Mouse (Mus musculus): Measurements from ENCODE around the gene Shh.

The Shh gene

GRCm38 (mm10) chr5:28466760-28467306 is at the start of gene Shh:
Gene Shh (minus strand): TSS chr5:28467256.
- DNase-seq (ENCODE audit: low spot score), result no peak

GRCm38 (mm10) chr5:28500792-28501439 is 33.9 kb upstream of the Shh start:
- DNase-seq (ENCODE audit: low spot score), result peak; percentile 29

GRCm38 (mm10) chr5:28498846-28499245 is 31.8 kb upstream of the Shh start:
- DNase-seq (ENCODE audit: low spot score), result no peak

- no peak for DNase-seq (ENCODE audit: low spot score)
These were observed 28.9 kb upstream of the Shh start for GRCm38 (mm10) chr5:28495712-28496650.

GRCm38 (mm10) chr5:28493550-28493949 is 26.5 kb upstream of the Shh start:
- no peak for DNase-seq (ENCODE audit: low spot score)

- DNase-seq (ENCODE audit: low spot score), result no peak
These were observed 15.9 kb upstream of the Shh start for GRCm38 (mm10) chr5:28482991-28483390.

GRCm38 (mm10) chr5:28481730-28482129 is 14.7 kb upstream of the Shh start:
- no peak for DNase-seq (ENCODE audit: low spot score)

GRCm38 (mm10) chr5:28476389-28477379 is 9.6 kb upstream of the Shh start:
- DNase-seq (ENCODE audit: low spot score), result no peak

GRCm38 (mm10) chr5:28473556-28473955 is 6.5 kb upstream of the Shh start:
- DNase-seq (ENCODE audit: low spot score), result no peak

- peak; percentile 61 for DNase-seq (ENCODE audit: low spot score)
These were observed 2.6 kb upstream of the Shh start for GRCm38 (mm10) chr5:28469525-28470202.

GRCm38 (mm10) chr5:28466351-28466750 is 705 bp downstream of the Shh start:
- no peak for DNase-seq (ENCODE audit: low spot score)

GRCm38 (mm10) chr5:28465526-28465925 is 1.5 kb downstream of the Shh start:
- no peak for DNase-seq (ENCODE audit: low spot score)

GRCm38 (mm10) chr5:28465099-28465406 is 2.0 kb downstream of the Shh start:
- no peak for DNase-seq (ENCODE audit: low spot score)

GRCm38 (mm10) chr5:28464361-28465098 is 2.5 kb downstream of the Shh start:
- DNase-seq (ENCODE audit: low spot score), result no peak

GRCm38 (mm10) chr5:28463656-28464055 is 3.4 kb downstream of the Shh start:
- DNase-seq (ENCODE audit: low spot score), result no peak

- DNase-seq (ENCODE audit: low spot score), result no peak
These were observed 4.1 kb downstream of the Shh start for GRCm38 (mm10) chr5:28462741-28463590.

GRCm38 (mm10) chr5:28461376-28461775 is 5.7 kb downstream of the Shh start:
- no peak for DNase-seq (ENCODE audit: low spot score)

GRCm38 (mm10) chr5:28460556-28461350 is 6.3 kb downstream of the Shh start:
- no peak for DNase-seq (ENCODE audit: low spot score)
